ENCODE assay signal across 8 mouse cellular contexts in genomic region chr5:115651821-115652220, GRCm38 (mm10). TPM values are rescaled to one million over a fixed set of nuclear protein-coding genes. Genes with fewer than 3 reads are reported as not detected.
A peak's percentile ranks its signal among the peaks of the same experiment; 100 is the strongest.
DNase-seq lines count a peak whose midpoint lies in the region; ATAC-seq lines count a peak whose summit lies in the region.
"Had no signal": no experiment of that assay in that cellular context is flagged by ENCODE, and none has a peak within 500 bp of the region (broad histone marks: within the 10 kb centered on the region; RNA-seq: fewer than 3 reads in every experiment).

No protein-coding gene starts in this region.

- H3K27ac ChIP-seq in kidney, embryonic 15.5 days, result no peak overlapping the region
- H3K27ac ChIP-seq in forebrain, embryonic 11.5 days (ENCODE audit: low read depth, low read length), result no peak overlapping the region
- H3K27ac ChIP-seq in hindbrain, embryonic 16.5 days (ENCODE audit: low read depth, low read length), result peak overlapping the region; percentile 88
- H3K27ac ChIP-seq in midbrain, embryonic 16.5 days (ENCODE audit: low read length), result no peak overlapping the region; the same call in 1 of the 2 replicates

- DNase-seq in kidney, adult 8-10 months, result no peak
- DNase-seq in forebrain, embryonic 11.5 days (ENCODE audit: low spot score), result no peak
- no peak for DNase-seq in frontal cortex, postnatal 36 days (ENCODE audit: low spot score in 2 of 2)
- DNase-seq in right cerebral cortex, postnatal 36 days (ENCODE audit: low spot score in 2 of 2), result no peak
- DNase-seq: adrenal gland, postnatal 25 days had no signal

- no peak for ATAC-seq in kidney, embryonic 15.5 days (replicated peaks; ENCODE audit: low FRiP score)
- ATAC-seq in forebrain, embryonic 11.5 days (replicated peaks; ENCODE audit: low FRiP score), result no peak
- no peak for ATAC-seq in hindbrain, embryonic 16.5 days
- ATAC-seq in midbrain, embryonic 16.5 days, result no peak

- H3K4me1 ChIP-seq in kidney, embryonic 15.5 days, result peaks cover 32% of the 10 kb centered on the region
- peaks cover 4% of the 10 kb centered on the region for H3K4me1 ChIP-seq in forebrain, embryonic 11.5 days (replicated peaks; ENCODE audit: control insufficient read depth, insufficient read depth, low read length)
- peaks cover 9% of the 10 kb centered on the region for H3K4me1 ChIP-seq in hindbrain, embryonic 16.5 days (ENCODE audit: control insufficient read depth, insufficient read depth, low read depth, low read length)
- H3K4me1 ChIP-seq in midbrain, embryonic 16.5 days (ENCODE audit: control insufficient read depth, insufficient read depth, low read length), result peaks cover 15% of the 10 kb centered on the region

- peaks cover 6% of the 10 kb centered on the region for H3K36me3 ChIP-seq in kidney, embryonic 15.5 days
- no peaks in the 10 kb centered on the region for H3K36me3 ChIP-seq in forebrain, embryonic 11.5 days (ENCODE audit: control insufficient read depth, insufficient read depth, low read length)
- peaks cover 12% of the 10 kb centered on the region for H3K36me3 ChIP-seq in hindbrain, embryonic 16.5 days (ENCODE audit: control insufficient read depth, insufficient read depth, low read length)
- H3K36me3 ChIP-seq in midbrain, embryonic 16.5 days (ENCODE audit: control insufficient read depth, insufficient read depth, low read length), result no peaks in the 10 kb centered on the region; the same call in none of the 2 replicates

- H3K9me3 ChIP-seq in kidney, embryonic 15.5 days (replicated peaks), result no peaks in the 10 kb centered on the region
- no peaks in the 10 kb centered on the region for H3K9me3 ChIP-seq in forebrain, embryonic 11.5 days (ENCODE audit: control insufficient read depth, low read length)
- H3K9me3 ChIP-seq in hindbrain, embryonic 16.5 days (ENCODE audit: control insufficient read depth, low read length), result no peaks in the 10 kb centered on the region
- no peaks in the 10 kb centered on the region for H3K9me3 ChIP-seq in midbrain, embryonic 16.5 days (replicated peaks; ENCODE audit: control insufficient read depth, low read length, poor library complexity, severe bottlenecking)

- H3K27me3 ChIP-seq in kidney, embryonic 15.5 days, result no peaks in the 10 kb centered on the region
- H3K27me3 ChIP-seq in forebrain, embryonic 11.5 days (ENCODE audit: control insufficient read depth, insufficient read depth, low read length), result no peaks in the 10 kb centered on the region
- no peaks in the 10 kb centered on the region for H3K27me3 ChIP-seq in hindbrain, embryonic 16.5 days (replicated peaks; ENCODE audit: control insufficient read depth, insufficient read depth, low read length)
- no peaks in the 10 kb centered on the region for H3K27me3 ChIP-seq in midbrain, embryonic 16.5 days (ENCODE audit: control insufficient read depth, insufficient read depth, low read depth, low read length)

- H3K4me3 ChIP-seq in kidney, embryonic 15.5 days (replicated peaks), result no peak overlapping the region
- H3K4me3 ChIP-seq in forebrain, embryonic 11.5 days (ENCODE audit: low read depth, low read length), result no peak overlapping the region
- H3K4me3 ChIP-seq in hindbrain, embryonic 16.5 days (ENCODE audit: low read length), result no peak overlapping the region
- H3K4me3 ChIP-seq in midbrain, embryonic 16.5 days (ENCODE audit: low read depth, low read length), result no peak overlapping the region

- WGBS in kidney, embryonic 15.5 days, result 91% methylated on average over 10 of the region's 10 CpGs
- 91% methylated on average over 10 of the region's 10 CpGs for WGBS in forebrain, embryonic 11.5 days
- 90% methylated on average over 10 of the region's 10 CpGs for WGBS in hindbrain, embryonic 16.5 days
- 86% methylated on average over 10 of the region's 10 CpGs for WGBS in midbrain, embryonic 16.5 days

- 0 out of 2 replicates have a peak overlapping the region, but pooled peaks have one; percentile 56 for H3K9ac ChIP-seq in kidney, embryonic 15.5 days
- H3K9ac ChIP-seq in forebrain, embryonic 11.5 days (ENCODE audit: low read length), result 0 out of 2 replicates have a peak overlapping the region, but pooled peaks have one; percentile 16
- H3K9ac ChIP-seq in hindbrain, embryonic 16.5 days (ENCODE audit: low read depth, low read length), result no peak overlapping the region; the same call in 1 of the 2 replicates
- peak overlapping the region; percentile 54; the same call in 1 of the 2 replicates for H3K9ac ChIP-seq in midbrain, embryonic 16.5 days (ENCODE audit: low read depth, low read length)

- peak overlapping the region; percentile 75; the same call in 1 of the 2 replicates for H3K4me2 ChIP-seq in kidney, embryonic 15.5 days
- no peak overlapping the region for H3K4me2 ChIP-seq in forebrain, embryonic 11.5 days (ENCODE audit: low read depth, low read length, severe bottlenecking)
- peak overlapping the region; percentile 73; the same call in 1 of the 2 replicates for H3K4me2 ChIP-seq in hindbrain, embryonic 16.5 days (ENCODE audit: low read length)
- no peak overlapping the region; the same call in 1 of the 2 replicates for H3K4me2 ChIP-seq in midbrain, embryonic 16.5 days (ENCODE audit: low read length)

RNA-seq across cellular contexts. Expression of gene Rab35, which starts 20.1 kb away (rescaled TPM):
- 16.0 and 16.2 TPM in 2 replicates for polyA plus RNA-seq in kidney, embryonic 15.5 days (2015; fragmentation: Nextera tagmentation; extraction: Ambion mirVana)
- 18.1 and 20.3 TPM in 2 replicates for polyA plus RNA-seq in forebrain, embryonic 11.5 days (2014; fragmentation: Nextera tagmentation; extraction: Ambion mirVana)
- polyA plus RNA-seq in hindbrain, embryonic 16.5 days (2015; fragmentation: Nextera tagmentation; extraction: Ambion mirVana), result 8.3 and 14.6 TPM in 2 replicates
- 16.5 and 18.5 TPM in 2 replicates for polyA plus RNA-seq in midbrain, embryonic 16.5 days (2015; fragmentation: Nextera tagmentation; extraction: Ambion mirVana)

Comparison
In these comparisons a context has a peak if more than half of its experiments do, and no peak if none do; other contexts are left out.
1. H3K4me2 ChIP-seq: peak in kidney, embryonic 15.5 days (single experiment) and hindbrain, embryonic 16.5 days (single experiment); none in forebrain, embryonic 11.5 days (single experiment) and midbrain, embryonic 16.5 days (single experiment).